Comparison of ENCODE assay signal across 29 mouse cellular contexts in genomic region chr14:7856348-7856747, GRCm38 (mm10). TPM values are rescaled to one million over a fixed set of nuclear protein-coding genes. Genes with fewer than 3 reads are reported as not detected.
DNase-seq lines count a peak whose midpoint lies in the region; ATAC-seq and TF ChIP-seq lines count a peak whose summit lies in the region.
"Had no signal": no experiment of that assay in that cellular context is flagged by ENCODE, and none has a peak within 500 bp of the region (broad histone marks: within the 10 kb centered on the region; RNA-seq: fewer than 3 reads in every experiment).

No protein-coding gene starts in this region.

- WGBS in heart, embryonic 10.5 days: 86% methylated on average over 10 of the region's 10 CpGs
- WGBS in heart, adult 2 months: 95% methylated on average over 10 of the region's 10 CpGs
- 32% methylated on average over 10 of the region's 10 CpGs for WGBS in embryonic facial prominence, embryonic 13.5 days
- 44% methylated on average over 10 of the region's 10 CpGs for WGBS in limb, embryonic 11.5 days
- 85% methylated on average over 10 of the region's 10 CpGs for WGBS in kidney, adult 2 months

- peak overlapping the region; percentile 39 for H3K4me2 ChIP-seq in embryonic facial prominence, embryonic 13.5 days
- no peak overlapping the region for H3K4me2 ChIP-seq in limb, embryonic 11.5 days (ENCODE audit: low read depth, severe bottlenecking)
- H3K4me2 ChIP-seq: heart, embryonic 11.5 days; hindbrain, embryonic 12.5 days; kidney, embryonic 15.5 days; liver, embryonic 15.5 days; lung, embryonic 14.5 days; midbrain, embryonic 15.5 days; neural tube, embryonic 15.5 days; stomach, embryonic 15.5 days had no signal

- TF ChIP-seq CTCF in heart, adult 2 months (IDR thresholded peaks at IDR 0.05): no peak
- no peak for TF ChIP-seq CTCF in kidney, adult 2 months (conservative IDR thresholded peaks at IDR 0.05; ENCODE audit: insufficient read depth, insufficient read length, low read depth, low read length)

- peak overlapping the region; percentile 36; the same call in 1 of the 2 replicates for H3K27ac ChIP-seq in heart, embryonic 10.5 days
- H3K27ac ChIP-seq in heart, adult 2 months: no peak overlapping the region
- H3K27ac ChIP-seq in embryonic facial prominence, embryonic 13.5 days: peak overlapping the region; percentile 75
- no peak overlapping the region; the same call in 1 of the 2 replicates for H3K27ac ChIP-seq in limb, embryonic 11.5 days (replicated peaks; ENCODE audit: low read depth, low read length)
- no peak overlapping the region for H3K27ac ChIP-seq in kidney, adult 2 months (ENCODE audit: insufficient read depth, low read depth, low read length)
- H3K27ac ChIP-seq: hindbrain, embryonic 12.5 days; kidney, embryonic 15.5 days; liver, embryonic 15.5 days; midbrain, embryonic 15.5 days; neural tube, embryonic 15.5 days; stomach, embryonic 15.5 days had no signal

- ATAC-seq in embryonic facial prominence, embryonic 13.5 days (ENCODE audit: insufficient number of reproducible peaks, insufficient read depth, low FRiP score, low TSS enrichment, low read depth): no peak
- ATAC-seq in limb, embryonic 11.5 days (ENCODE audit: insufficient number of reproducible peaks, low FRiP score, low TSS enrichment, low read depth): no peak
- ATAC-seq: activated CD4-positive, CD25-positive, alpha-beta regulatory T cell, adult 4 months; CD4-positive, CD25-positive, alpha-beta regulatory T cell, adult 4 months; midbrain, embryonic 15.5 days had no signal

- no peak overlapping the region for H3K9ac ChIP-seq in heart, adult 2 months (ENCODE audit: low read depth, low read length)
- no peak overlapping the region for H3K9ac ChIP-seq in embryonic facial prominence, embryonic 13.5 days
- no peak overlapping the region for H3K9ac ChIP-seq in limb, embryonic 11.5 days (ENCODE audit: low read length)
- H3K9ac ChIP-seq: forebrain, postnatal 0 days; hindbrain, embryonic 12.5 days; kidney, embryonic 15.5 days; liver, embryonic 15.5 days; lung, embryonic 14.5 days; midbrain, embryonic 15.5 days; neural tube, embryonic 15.5 days; stomach, embryonic 15.5 days had no signal

- no peaks in the 10 kb centered on the region for H3K36me3 ChIP-seq in heart, embryonic 10.5 days
- H3K36me3 ChIP-seq in heart, adult 2 months (ENCODE audit: control insufficient read depth, insufficient read depth, low read length): peaks cover 6% of the 10 kb centered on the region
- H3K36me3 ChIP-seq in embryonic facial prominence, embryonic 13.5 days: no peaks in the 10 kb centered on the region
- H3K36me3 ChIP-seq in limb, embryonic 11.5 days (ENCODE audit: control insufficient read depth, insufficient read depth, low read length): no peaks in the 10 kb centered on the region
- no peaks in the 10 kb centered on the region for H3K36me3 ChIP-seq in kidney, adult 2 months (ENCODE audit: control insufficient read depth, insufficient read depth, low read length)
- H3K36me3 ChIP-seq: hindbrain, embryonic 12.5 days; kidney, embryonic 15.5 days; liver, embryonic 15.5 days; midbrain, embryonic 15.5 days; neural tube, embryonic 15.5 days; stomach, embryonic 15.5 days had no signal

- TF ChIP-seq EP300 in heart, adult 2 months (IDR thresholded peaks at IDR 0.05; ENCODE audit: insufficient read depth, low read depth, low read length): no peak

- H3K4me1 ChIP-seq in heart, embryonic 10.5 days: peaks cover 56% of the 10 kb centered on the region
- H3K4me1 ChIP-seq in heart, adult 2 months (ENCODE audit: control insufficient read depth, insufficient read depth, low read length): peaks cover 17% of the 10 kb centered on the region
- peaks cover 69% of the 10 kb centered on the region for H3K4me1 ChIP-seq in embryonic facial prominence, embryonic 13.5 days
- H3K4me1 ChIP-seq in limb, embryonic 11.5 days (ENCODE audit: control insufficient read depth, insufficient read depth, low read length): peaks cover 30% of the 10 kb centered on the region
- H3K4me1 ChIP-seq in kidney, adult 2 months (ENCODE audit: control insufficient read depth, insufficient read depth, low read length): peaks cover 28% of the 10 kb centered on the region; the same call in 1 of the 2 replicates

- intact Hi-C loops in heart, adult 2 months (cut with DNase I): no loop called here

- no peaks in the 10 kb centered on the region for H3K9me3 ChIP-seq in heart, embryonic 10.5 days
- no peaks in the 10 kb centered on the region for H3K9me3 ChIP-seq in embryonic facial prominence, embryonic 13.5 days
- no peaks in the 10 kb centered on the region for H3K9me3 ChIP-seq in limb, embryonic 11.5 days (ENCODE audit: control insufficient read depth, low read length)
- H3K9me3 ChIP-seq: hindbrain, embryonic 12.5 days; kidney, embryonic 15.5 days; liver, embryonic 15.5 days; midbrain, embryonic 15.5 days; neural tube, embryonic 15.5 days; stomach, embryonic 15.5 days had no signal

- H3K4me3 ChIP-seq in heart, embryonic 10.5 days: no peak overlapping the region
- H3K4me3 ChIP-seq in heart, adult 2 months: no peak overlapping the region
- H3K4me3 ChIP-seq in embryonic facial prominence, embryonic 13.5 days: no peak overlapping the region
- no peak overlapping the region for H3K4me3 ChIP-seq in limb, embryonic 11.5 days (ENCODE audit: low read depth, low read length)
- no peak overlapping the region for H3K4me3 ChIP-seq in kidney, adult 2 months (ENCODE audit: insufficient read depth, low read depth, low read length)
- H3K4me3 ChIP-seq: hindbrain, embryonic 12.5 days; kidney, embryonic 15.5 days; liver, embryonic 15.5 days; midbrain, embryonic 15.5 days; neural tube, embryonic 15.5 days; stomach, embryonic 15.5 days had no signal

- DNase-seq in heart, embryonic 10.5 days (ENCODE audit: low spot score): no peak
- DNase-seq in heart, adult 2 months: no peak
- DNase-seq in limb, embryonic 11.5 days (ENCODE audit: low spot score): peak; percentile 47
- no peak for DNase-seq in left cerebral cortex, adult 8-10 months (ENCODE audit: low spot score in 2 of 2)
- no peak for DNase-seq in kidney, adult 2 months
- DNase-seq in thymus, postnatal 4 days: no peak
- DNase-seq: adrenal gland, adult 2 months; adrenal gland, postnatal 36 days; cerebellum, adult 8-10 months; cerebellum, postnatal 25 days; forebrain, postnatal 0 days; gastrocnemius, postnatal 10 days; heart, postnatal 36 days; kidney, adult 11 months; kidney, postnatal 25 days; lung, embryonic 14.5 days; lung, postnatal 14 days; retina, postnatal 1 day; right cerebral cortex, postnatal 14 days had no signal

- H3K27me3 ChIP-seq in heart, embryonic 10.5 days (ENCODE audit: insufficient read depth, poor library complexity, severe bottlenecking): no peaks in the 10 kb centered on the region
- no peaks in the 10 kb centered on the region for H3K27me3 ChIP-seq in heart, adult 2 months (ENCODE audit: control insufficient read depth, insufficient read depth, low read length)
- H3K27me3 ChIP-seq in embryonic facial prominence, embryonic 13.5 days: no peaks in the 10 kb centered on the region
- no peaks in the 10 kb centered on the region for H3K27me3 ChIP-seq in limb, embryonic 11.5 days (ENCODE audit: control insufficient read depth, insufficient read depth, low read length)
- H3K27me3 ChIP-seq in kidney, adult 2 months (replicated peaks; ENCODE audit: control insufficient read depth, insufficient read depth, low read length): no peaks in the 10 kb centered on the region
- H3K27me3 ChIP-seq: hindbrain, embryonic 12.5 days; kidney, embryonic 15.5 days; liver, embryonic 15.5 days; midbrain, embryonic 15.5 days; neural tube, embryonic 15.5 days; stomach, embryonic 15.5 days had no signal

- H3K79me2 ChIP-seq in heart, adult 2 months (replicated peaks; ENCODE audit: control insufficient read depth, insufficient read depth, low read length): peaks cover 5% of the 10 kb centered on the region

- no peak for TF ChIP-seq POLR2A in heart, adult 2 months (IDR thresholded peaks at IDR 0.05; ENCODE audit: insufficient read depth, low read depth, low read length)
- TF ChIP-seq POLR2A in kidney, adult 2 months (IDR thresholded peaks at IDR 0.05; ENCODE audit: low read depth, low read length): no peak

RNA-seq across cellular contexts. Expression of gene Flnb, which starts 38.6 kb away (rescaled TPM):
- polyA plus RNA-seq in heart, embryonic 10.5 days (2016; fragmentation: Nextera tagmentation; extraction: Ambion mirVana): 15.2 and 18.5 TPM in 2 replicates
- 10 to 100 TPM; 17.0 to 22.7 TPM for total RNA-seq in heart, adult 2 months (2021)
- 9.6 and 18.2 TPM in 2 replicates for polyA plus RNA-seq in heart, adult 2 months (2012; rRNA removed)
- 23.9 and 30.7 TPM in 2 replicates for polyA plus RNA-seq in embryonic facial prominence, embryonic 13.5 days (2015; fragmentation: Nextera tagmentation; extraction: Ambion mirVana)
- 35.0 and 37.9 TPM in 2 replicates for polyA plus RNA-seq in limb, embryonic 11.5 days (2014; fragmentation: Nextera tagmentation; extraction: Ambion mirVana)
- 10 to 100 TPM; 27.6 to 79.3 (median 41.4) TPM for total RNA-seq in left cerebral cortex, adult 8-10 months (2022)
- polyA plus RNA-seq in kidney, adult 2 months (2012; rRNA removed): 37.2 and 41.2 TPM in 2 replicates

Comparison
In these comparisons a context has a peak if more than half of its experiments do, and no peak if none do; other contexts are left out.
1. H3K27ac ChIP-seq: peak in heart, embryonic 10.5 days (single experiment) and embryonic facial prominence, embryonic 13.5 days (single experiment); none in heart, adult 2 months (single experiment), limb, embryonic 11.5 days (single experiment) and kidney, adult 2 months (single experiment).